ENCODE assay signal across 29 mouse cellular contexts in the genomic region with DNA sequence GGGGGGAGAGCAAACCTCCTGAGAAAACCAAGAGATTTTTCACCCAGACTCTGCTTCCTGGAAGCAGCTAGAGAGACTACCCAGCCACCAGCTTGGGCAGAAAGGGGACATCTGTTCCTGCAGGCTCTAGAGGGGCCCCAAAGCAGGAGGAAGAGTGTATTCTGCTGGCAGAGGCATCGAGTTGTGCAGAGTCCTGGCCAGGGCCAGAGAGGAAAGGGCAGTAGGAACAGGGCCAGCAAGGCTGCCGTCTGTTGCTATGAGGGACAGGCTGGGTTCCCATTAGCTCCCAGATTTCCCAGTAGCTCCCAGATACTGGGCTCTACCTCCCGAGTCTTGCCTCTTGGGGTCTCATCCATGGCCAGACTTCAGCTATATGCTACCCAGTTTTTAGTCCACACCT. TPM values are rescaled to one million over a fixed set of nuclear protein-coding genes. Genes with fewer than 3 reads are reported as not detected.
DNase-seq lines count a peak whose midpoint lies in the region; ATAC-seq and TF ChIP-seq lines count a peak whose summit lies in the region.
"Had no signal": no experiment of that assay in that cellular context is flagged by ENCODE, and none has a peak within 500 bp of the region (broad histone marks: within the 10 kb centered on the region; RNA-seq: fewer than 3 reads in every experiment).

No protein-coding gene starts in this region.

- no peak overlapping the region for H3K27ac ChIP-seq in midbrain, postnatal 0 days (ENCODE audit: low read depth, low read length)
- H3K27ac ChIP-seq in midbrain, embryonic 14.5 days (replicated peaks; ENCODE audit: low read depth, low read length), result no peak overlapping the region
- H3K27ac ChIP-seq: hindbrain, embryonic 10.5 days; hindbrain, embryonic 15.5 days; left cerebral cortex, adult 2 months; liver, embryonic 12.5 days; macrophage; midbrain, embryonic 13.5 days; neural tube, embryonic 15.5 days; stomach, postnatal 0 days had no signal

- peak; percentile 54 for DNase-seq in midbrain, postnatal 0 days (ENCODE audit: low spot score)
- no peak for DNase-seq in midbrain, embryonic 14.5 days
- DNase-seq in cerebellum, adult 11-12 months, result peak; percentile 95
- DNase-seq in cerebellum, adult 9-11 months, result peak; percentile 96
- no peak for DNase-seq in testis, postnatal 10 days (ENCODE audit: low spot score)
- no peak for DNase-seq in B cell, adult 2 months
- no peak for DNase-seq in spleen, adult 12 weeks (ENCODE audit: low spot score)
- DNase-seq: adrenal gland, postnatal 25 days; heart, postnatal 14 days; kidney, adult 11 months; kidney, postnatal 14 days; lung, adult 18-20 months; retina, postnatal 1 day; thymus, postnatal 4 days had no signal

- H3K27me3 ChIP-seq in midbrain, postnatal 0 days (ENCODE audit: insufficient read depth, low read length), result peaks cover 8% of the 10 kb centered on the region
- H3K27me3 ChIP-seq in midbrain, embryonic 14.5 days (ENCODE audit: control insufficient read depth, insufficient read depth, low read length), result peaks cover 24% of the 10 kb centered on the region

- TF ChIP-seq CTCF in midbrain, postnatal 0 days (IDR thresholded peaks at IDR 0.05), result no peak

- no peak overlapping the region for H3K9ac ChIP-seq in midbrain, postnatal 0 days (replicated peaks; ENCODE audit: low read length, poor library complexity, severe bottlenecking)
- H3K9ac ChIP-seq in midbrain, embryonic 14.5 days (replicated peaks; ENCODE audit: low read length), result no peak overlapping the region
- H3K9ac ChIP-seq: hindbrain, embryonic 15.5 days; liver, embryonic 12.5 days; midbrain, embryonic 13.5 days; neural tube, embryonic 15.5 days had no signal

- no peaks in the 10 kb centered on the region for H3K9me3 ChIP-seq in midbrain, postnatal 0 days (ENCODE audit: low read length)
- H3K9me3 ChIP-seq in midbrain, embryonic 14.5 days (ENCODE audit: control insufficient read depth, low read length), result no peaks in the 10 kb centered on the region
- H3K9me3 ChIP-seq: hindbrain, embryonic 10.5 days; hindbrain, embryonic 15.5 days; liver, embryonic 12.5 days; midbrain, embryonic 13.5 days; neural tube, embryonic 15.5 days had no signal

- no peak overlapping the region for H3K4me2 ChIP-seq in midbrain, postnatal 0 days (ENCODE audit: low read depth, low read length, poor library complexity, severe bottlenecking)
- H3K4me2 ChIP-seq in midbrain, embryonic 14.5 days (ENCODE audit: low read length), result no peak overlapping the region
- H3K4me2 ChIP-seq: hindbrain, embryonic 15.5 days; liver, embryonic 12.5 days; midbrain, embryonic 13.5 days; neural tube, embryonic 15.5 days had no signal

- ATAC-seq in midbrain, postnatal 0 days (ENCODE audit: low FRiP score), result no peak
- no peak for ATAC-seq in midbrain, embryonic 14.5 days (ENCODE audit: low FRiP score, low TSS enrichment)
- ATAC-seq: CD4-positive, CD25-positive, alpha-beta regulatory T cell, adult 4 months; forebrain, embryonic 14.5 days; inflammation-experienced regulatory T-cells, adult 6 months; liver, embryonic 12.5 days; lung, postnatal 0 days; midbrain, embryonic 13.5 days had no signal

- H3K36me3 ChIP-seq in midbrain, postnatal 0 days (ENCODE audit: insufficient read depth, low read length), result no peaks in the 10 kb centered on the region
- H3K36me3 ChIP-seq in midbrain, embryonic 14.5 days (ENCODE audit: control insufficient read depth, insufficient read depth, low read length), result no peaks in the 10 kb centered on the region
- H3K36me3 ChIP-seq: hindbrain, embryonic 10.5 days; hindbrain, embryonic 15.5 days; liver, embryonic 12.5 days; midbrain, embryonic 13.5 days; neural tube, embryonic 15.5 days had no signal

- H3K4me1 ChIP-seq in midbrain, postnatal 0 days (ENCODE audit: insufficient read depth, low read length), result no peaks in the 10 kb centered on the region
- H3K4me1 ChIP-seq in midbrain, embryonic 14.5 days (ENCODE audit: control insufficient read depth, insufficient read depth, low read length), result no peaks in the 10 kb centered on the region

- H3K4me3 ChIP-seq in midbrain, postnatal 0 days (ENCODE audit: low read depth, low read length), result no peak overlapping the region
- no peak overlapping the region for H3K4me3 ChIP-seq in midbrain, embryonic 14.5 days (replicated peaks; ENCODE audit: low read depth, low read length)
- H3K4me3 ChIP-seq: hindbrain, embryonic 10.5 days; hindbrain, embryonic 15.5 days; left cerebral cortex, adult 2 months; liver, embryonic 12.5 days; midbrain, embryonic 13.5 days; neural tube, embryonic 15.5 days had no signal

- 61% methylated on average over 3 of the region's 3 CpGs for WGBS in midbrain, postnatal 0 days
- 64% methylated on average over 3 of the region's 3 CpGs for WGBS in midbrain, embryonic 14.5 days

RNA-seq across cellular contexts. Expression of a gene that starts 5.5 kb away (rescaled TPM):
- 254 and 288 TPM in 2 replicates for total RNA-seq in midbrain, postnatal 0 days (2014; rRNA removed)
- 84.2 and 97.8 TPM in 2 replicates for polyA plus RNA-seq in midbrain, postnatal 0 days (2015; fragmentation: Nextera tagmentation; extraction: Ambion mirVana)
- 17.8 and 42.5 TPM in 2 replicates for polyA plus RNA-seq in midbrain, embryonic 14.5 days (2014; fragmentation: Nextera tagmentation; extraction: Ambion mirVana)
- total RNA-seq: megakaryocyte-erythroid progenitor cell, adult 5-6 weeks had no signal

RNA-seq across cellular contexts. Expression of a gene that starts 24.0 kb away (rescaled TPM):
- 8.2 and 12.1 TPM in 2 replicates for total RNA-seq in midbrain, postnatal 0 days (2014; rRNA removed)
- polyA plus RNA-seq in midbrain, postnatal 0 days (2015; fragmentation: Nextera tagmentation; extraction: Ambion mirVana), result 3.2 and 4.6 TPM in 2 replicates
- 0.26 TPM in 1 of 2 replicates, not detected in the other for polyA plus RNA-seq in midbrain, embryonic 14.5 days (2014; fragmentation: Nextera tagmentation; extraction: Ambion mirVana)
- total RNA-seq: megakaryocyte-erythroid progenitor cell, adult 5-6 weeks had no signal
- polyA plus RNA-seq: CD4-positive, CD25-positive, alpha-beta regulatory T cell, adult 4 months; forebrain, embryonic 14.5 days; heart, embryonic 14.5 days; inflammation-experienced regulatory T-cells, adult 6 months; liver, embryonic 12.5 days; lung, postnatal 0 days; macrophage; stomach, postnatal 0 days; thymus, postnatal 0 days had no signal

RNA-seq across cellular contexts. Expression of a gene that starts 24.4 kb away (rescaled TPM):
- 109 and 118 TPM in 2 replicates for total RNA-seq in midbrain, postnatal 0 days (2014; rRNA removed)
- polyA plus RNA-seq in midbrain, postnatal 0 days (2015; fragmentation: Nextera tagmentation; extraction: Ambion mirVana), result 65.0 and 70.6 TPM in 2 replicates
- polyA plus RNA-seq in midbrain, embryonic 14.5 days (2014; fragmentation: Nextera tagmentation; extraction: Ambion mirVana), result 46.7 and 52.1 TPM in 2 replicates

RNA-seq across cellular contexts. Expression of a gene that starts 32.4 kb away (rescaled TPM):
- 40.8 and 44.0 TPM in 2 replicates for total RNA-seq in midbrain, postnatal 0 days (2014; rRNA removed)
- 55.9 and 59.7 TPM in 2 replicates for polyA plus RNA-seq in midbrain, postnatal 0 days (2015; fragmentation: Nextera tagmentation; extraction: Ambion mirVana)
- polyA plus RNA-seq in midbrain, embryonic 14.5 days (2014; fragmentation: Nextera tagmentation; extraction: Ambion mirVana), result 77.8 and 83.8 TPM in 2 replicates

Comparison
In these comparisons a context has a peak if more than half of its experiments do, and no peak if none do; other contexts are left out.
1. DNase-seq: peak in midbrain, postnatal 0 days (single experiment), cerebellum, adult 11-12 months (single experiment) and cerebellum, adult 9-11 months (single experiment); none in midbrain, embryonic 14.5 days (single experiment), testis, postnatal 10 days (single experiment), B cell, adult 2 months (0 of 2) and spleen, adult 12 weeks (single experiment).